Mouse (Mus musculus) embryonic facial prominence, embryonic 14.5 days (tissue): ENCODE measurements at regions not wholly inside any gene's neighbourhood (a gene's known extent, or its start where the extent isn't known, plus 50 kb on each side); places are given as distances from the start of the nearest gene placed in this dataset.

ENCODE experiments used
- ATAC-seq: fragments of 200-750 bp; cut with Nextera tagmentation; 2 replicates; pipeline ENCODE4 v1.8.0; 2017; ENCODE audit warnings: low read depth, moderate number of reproducible peaks, moderate TSS enrichment
- DNase-seq: peaks from one replicate; pipeline ENCODE4 v3.0.0-alpha.2; 2015; ENCODE audit warnings: low spot score
- H3K27ac ChIP-seq: fragments of 300-500 bp; sonication (generic); replicated peaks from 2 replicates; pipeline ENCODE4 v1.5.1; 2014; ENCODE audit warnings: low read depth, mild to moderate bottlenecking, low read length, moderate library complexity
- H3K27me3 ChIP-seq: fragments of 300-500 bp; sonication (generic); replicated peaks from 2 replicates; pipeline ENCODE4 v1.6.1; 2014; ENCODE audit warnings: low read length; ENCODE audit not compliant: control insufficient read depth, insufficient read depth
- H3K36me3 ChIP-seq: fragments of 300-500 bp; sonication (generic); 2 replicates; pipeline ENCODE4 v1.6.1; 2014; ENCODE audit warnings: low read length, mixed read lengths; ENCODE audit not compliant: control insufficient read depth, insufficient read depth
- H3K4me1 ChIP-seq: fragments of 300-500 bp; sonication (generic); 2 replicates; pipeline ENCODE4 v1.6.1; 2014; ENCODE audit warnings: antibody characterized with exemption, low read length; ENCODE audit not compliant: control insufficient read depth, insufficient read depth
- H3K4me2 ChIP-seq: fragments of 300-500 bp; sonication (generic); 2 replicates; pipeline ENCODE4 v1.6.1; 2014; ENCODE audit warnings: low read depth, mild to moderate bottlenecking, low read length, moderate library complexity, mixed read lengths
- H3K4me3 ChIP-seq: fragments of 300-500 bp; sonication (generic); 2 replicates; pipeline ENCODE4 v1.5.1; 2014; ENCODE audit warnings: low read depth, mild to moderate bottlenecking, low read length
- H3K9ac ChIP-seq: fragments of 300-500 bp; sonication (generic); 2 replicates; pipeline ENCODE4 v1.6.1; 2014; ENCODE audit warnings: low read depth, mild to moderate bottlenecking, low read length, moderate library complexity, mixed read lengths
- H3K9me3 ChIP-seq: fragments of 300-500 bp; sonication (generic); 2 replicates; pipeline ENCODE4 v1.6.1; 2016; ENCODE audit warnings: low read length; ENCODE audit not compliant: control insufficient read depth
- WGBS: fragments of 180-500 bp; shearing (Covaris S2); extraction: QIAGEN DNeasy Blood & Tissue Kit; methylation state at CpG from one replicate; pipeline ENCODE4 v1.1.7; 2014; 5-methylcytosine and 5-hydroxymethylcytosine counted together

DNA sequence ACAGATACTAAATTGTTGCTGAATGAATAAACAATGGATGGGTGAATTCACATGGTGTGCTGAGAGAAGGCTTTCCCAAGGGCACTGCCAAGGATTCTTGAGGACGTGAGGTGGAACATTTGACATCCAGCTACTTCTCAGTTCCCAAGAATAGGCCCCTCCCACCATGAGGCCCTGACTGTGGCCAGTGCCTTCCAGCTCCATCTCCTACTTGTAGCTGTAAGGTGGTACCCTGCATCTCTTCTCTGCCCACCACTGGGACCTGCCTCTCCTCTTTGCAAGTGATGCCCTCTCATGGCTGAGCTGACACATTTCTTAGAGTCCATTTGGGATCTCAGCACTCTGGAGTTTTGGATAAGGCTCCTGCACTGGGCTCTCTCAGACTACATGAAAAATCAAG lies 56.3 kb upstream of the Gm11983 start:
- no peak overlapping the region for H3K27ac ChIP-seq
- no peaks in the 10 kb centered on the region for H3K27me3 ChIP-seq
- H3K4me2 ChIP-seq, result no peak overlapping the region
- no peak overlapping the region for H3K4me3 ChIP-seq
- H3K4me1 ChIP-seq, result peaks cover 3% of the 10 kb centered on the region; the same call in 1 of the 2 replicates
- no peaks in the 10 kb centered on the region for H3K36me3 ChIP-seq
- WGBS, result 47% methylated on average over 1 of the region's 1 CpGs
- H3K9me3 ChIP-seq, result no peaks in the 10 kb centered on the region
- no peak for DNase-seq
- H3K9ac ChIP-seq, result no peak overlapping the region
- ATAC-seq, result no peak

DNA sequence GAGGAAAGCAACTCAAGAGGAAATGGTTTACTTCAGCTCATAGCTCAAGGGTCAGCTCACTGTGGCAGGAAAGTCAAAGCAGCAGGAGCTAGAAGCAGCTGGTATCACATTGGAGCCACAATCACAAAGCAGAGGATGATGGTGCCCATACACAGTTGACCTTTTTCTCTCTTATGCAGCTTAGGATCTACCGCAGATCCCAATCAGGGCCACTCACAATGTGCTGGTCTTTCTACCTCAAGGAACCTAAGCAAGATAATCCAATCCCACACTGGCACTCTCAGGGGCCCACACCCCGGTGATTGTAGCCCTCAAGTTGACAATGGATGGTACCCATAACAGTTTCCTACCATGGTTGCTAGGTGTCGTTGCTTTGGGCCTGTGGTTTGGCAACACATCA lies 55.6 kb upstream of the Gm11983 start:
- 100% methylated on average over 3 of the region's 3 CpGs for WGBS

DNA sequence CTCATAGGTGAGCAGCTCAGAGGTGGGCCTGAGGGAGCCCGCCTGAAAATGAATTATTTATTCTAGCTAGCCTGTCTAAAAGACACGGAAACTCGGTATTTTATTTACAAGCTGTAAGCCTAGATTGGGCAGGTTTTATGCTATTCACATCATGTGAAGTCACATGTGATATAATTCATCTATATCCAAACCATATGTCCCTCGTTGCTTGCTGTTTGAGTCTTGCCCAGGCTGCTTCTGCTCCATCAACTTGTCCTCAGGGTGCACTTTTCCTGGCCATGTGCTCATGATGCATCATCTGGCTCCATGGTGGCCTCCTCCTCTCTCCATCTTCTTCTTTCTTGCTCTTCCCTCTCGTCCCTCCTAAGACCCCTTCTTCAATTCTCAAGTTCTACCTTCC lies 53.0 kb upstream of the Gm11983 start:
- Histone ChIP-seq H3K36me3 (no peaks in the 10 kb centered on the region), H3K9ac (no peak overlapping the region), H3K4me1 (peaks cover 3% of the 10 kb centered on the region; the same call in 1 of the 2 replicates), H3K4me2 (no peak overlapping the region), H3K4me3 (no peak overlapping the region), H3K27ac (no peak overlapping the region), H3K27me3 (no peaks in the 10 kb centered on the region), H3K9me3 (no peaks in the 10 kb centered on the region)
- DNase-seq, result no peak
- 58% methylated on average over 5 of the region's 5 CpGs for WGBS
- no peak for ATAC-seq

More for the DNA sequence above, 55.6 kb upstream of the Gm11983 start:
- Histone ChIP-seq H3K4me3 (no peak overlapping the region), H3K9me3 (no peaks in the 10 kb centered on the region), H3K9ac (no peak overlapping the region), H3K4me1 (peaks cover 3% of the 10 kb centered on the region; the same call in 1 of the 2 replicates), H3K27me3 (no peaks in the 10 kb centered on the region), H3K27ac (no peak overlapping the region), H3K4me2 (no peak overlapping the region), H3K36me3 (no peaks in the 10 kb centered on the region)
- ATAC-seq (no peak), DNase-seq (no peak)

DNA sequence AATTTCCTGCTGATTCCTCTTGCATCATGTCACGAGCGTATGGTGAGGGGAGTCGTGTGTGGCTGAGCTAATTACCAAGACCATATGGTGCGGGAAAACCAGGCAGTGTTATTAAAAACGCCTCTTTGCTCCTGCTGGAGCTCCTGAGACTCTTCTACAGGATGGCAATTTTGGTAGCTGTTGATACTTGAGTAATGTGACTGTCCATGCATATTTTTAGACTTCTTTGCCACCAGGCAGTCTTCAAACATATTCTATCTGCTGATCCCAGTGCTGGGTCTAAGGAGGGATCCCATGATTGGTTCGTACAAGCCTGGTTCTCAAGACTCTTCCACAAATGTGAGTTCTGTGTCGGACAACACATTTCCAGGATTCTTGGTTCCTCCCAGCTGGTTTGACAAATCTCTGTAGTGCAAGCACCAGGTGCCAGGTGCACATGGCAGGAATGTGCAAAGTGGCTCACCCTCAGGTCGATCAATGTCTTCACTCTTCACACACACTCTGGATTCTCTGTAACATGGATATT lies 52.3 kb upstream of the Gm11983 start:
- ATAC-seq, result no peak
- WGBS, result 59% methylated on average over 8 of the region's 8 CpGs
- no peak overlapping the region for H3K27ac ChIP-seq

DNA sequence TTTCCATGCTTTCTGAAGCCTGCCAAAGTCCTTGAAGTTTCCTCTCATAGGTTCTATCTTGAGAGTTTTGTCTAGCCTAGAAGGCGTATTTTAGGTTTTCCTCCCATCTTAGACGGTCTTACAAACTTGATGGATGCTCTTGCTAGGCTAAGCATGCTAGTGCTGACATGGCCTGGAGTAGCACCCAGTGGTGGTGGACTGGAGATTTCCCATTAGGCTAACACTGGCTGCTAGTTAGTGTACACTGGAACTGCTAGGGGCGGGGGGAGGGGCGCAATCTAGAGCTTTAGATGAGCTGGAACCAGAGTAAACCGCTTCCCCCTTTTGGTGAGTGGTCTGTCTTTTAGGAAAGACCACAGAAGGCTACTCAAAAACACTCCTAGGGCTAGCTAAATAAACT lies 51.7 kb upstream of the Gm11983 start:
- Histone ChIP-seq H3K36me3 (no peaks in the 10 kb centered on the region), H3K4me2 (no peak overlapping the region), H3K4me1 (peaks cover 3% of the 10 kb centered on the region; the same call in 1 of the 2 replicates), H3K4me3 (no peak overlapping the region), H3K27ac (no peak overlapping the region), H3K9ac (no peak overlapping the region), H3K9me3 (no peaks in the 10 kb centered on the region), H3K27me3 (no peaks in the 10 kb centered on the region)
- ATAC-seq (no peak), DNase-seq (no peak)
- WGBS, result 83% methylated on average over 5 of the region's 5 CpGs

More for the DNA sequence above, 52.3 kb upstream of the Gm11983 start:
- Histone ChIP-seq H3K4me1 (peaks cover 3% of the 10 kb centered on the region; the same call in 1 of the 2 replicates), H3K9ac (no peak overlapping the region), H3K9me3 (no peaks in the 10 kb centered on the region), H3K4me3 (no peak overlapping the region), H3K4me2 (no peak overlapping the region), H3K27me3 (no peaks in the 10 kb centered on the region), H3K36me3 (no peaks in the 10 kb centered on the region)
- DNase-seq, result no peak
